Mouse (Mus musculus) E14TG2a.4 (cell line): ENCODE measurements around the gene BC055324.

Experiments used
- CTCF ChIP-seq: conservative IDR thresholded peaks from 2 replicates; pipeline ENCODE4 v1.5.1; 2014; ENCODE audit warnings: low read length
- POU5F1 ChIP-seq: IDR thresholded peaks from 2 replicates; pipeline ENCODE4 v1.6.1; 2014; ENCODE audit warnings: low read length, borderline replicate concordance

DNA sequence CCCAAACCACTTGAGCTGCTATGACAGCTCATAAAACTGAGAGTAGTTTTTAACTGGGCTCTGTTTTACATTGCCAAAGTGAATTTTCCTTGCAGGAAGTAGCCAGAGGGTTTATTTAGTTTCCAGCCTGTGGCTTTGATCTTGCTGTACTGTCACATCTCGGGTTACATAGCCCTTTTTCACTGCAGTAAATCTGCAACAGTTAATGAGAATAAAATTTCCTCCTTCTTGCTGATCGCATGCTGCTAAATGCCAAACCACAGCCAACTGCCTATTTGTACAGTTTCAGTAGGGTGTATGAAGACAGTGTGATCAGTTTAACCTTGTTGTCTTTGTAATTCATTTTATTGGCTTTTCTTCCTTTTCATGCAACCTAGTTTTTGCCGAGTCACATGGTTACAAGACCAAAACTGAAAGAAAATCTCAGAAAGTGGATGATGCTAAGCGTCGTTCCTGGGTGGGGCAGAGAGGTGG is 96.3 kb downstream of the BC055324 start:
- TF ChIP-seq CTCF (no peak), POU5F1 (no peak)
